Mouse (Mus musculus) gastrocnemius, postnatal 4 days (tissue): ENCODE measurements around the gene Stk32c. TPM values are rescaled to one million over a fixed set of nuclear protein-coding genes. Genes with fewer than 3 reads are reported as not detected.

ENCODE experiments used
- DNase-seq, 2 experiments: peaks; one replicate each; pipeline ENCODE4 v3.0.0; 2021 to 2022; ENCODE audit warnings: low spot score in 2 of 2, mixed read lengths in 2 of 2
- long read RNA-seq, 2 experiments: library from polyadenylated mRNA; stranded (forward); transcript quantifications; one replicate each; pipeline ENCODE4 v2.0.0; 2021
- total RNA-seq, 2 experiments: library from RNA; stranded (reverse); gene quantifications; 2 replicates each; pipeline ENCODE4 v1.2.3; 2021

Stk32c gene
- 1 to 10 TPM; 1.6 to 1.7 TPM for total RNA-seq
- long read RNA-seq, experiment 1, result 0 reads
- long read RNA-seq, experiment 2, partial matches to known transcripts, result 0 of 3 reads
- long read RNA-seq, experiment 2, other reads (novel, unspliced or antisense), result 2 of 3 reads

- DNase-seq, result peak; percentile 87 to 97
Observed at GRCm38 (mm10) chr7:139212754-139213745, at the start of gene Stk32c, which contains the start of gene Lrrc27. Gene Stk32c, minus strand, starts transcription at chr7:139213307. Gene Lrrc27, plus strand, starts transcription at chr7:139212988.

- DNase-seq, result no peak
Observed at GRCm38 (mm10) chr7:139257752-139258542, 44.8 kb upstream of the Stk32c start.

GRCm38 (mm10) chr7:139254626-139255025 lies 41.5 kb upstream of the Stk32c start:
- no peak for DNase-seq

- DNase-seq, result no peak
Observed at GRCm38 (mm10) chr7:139253462-139253861, 40.4 kb upstream of the Stk32c start.

GRCm38 (mm10) chr7:139252986-139253385 lies 39.9 kb upstream of the Stk32c start:
- no peak for DNase-seq

- no peak for DNase-seq
Observed at GRCm38 (mm10) chr7:139252566-139252965, 39.5 kb upstream of the Stk32c start.

GRCm38 (mm10) chr7:139251881-139252301 lies 38.8 kb upstream of the Stk32c start:
- peak in 1 of 2 experiments; percentile 77 for DNase-seq

GRCm38 (mm10) chr7:139249406-139250210 lies 36.5 kb upstream of the Stk32c start:
- no peak for DNase-seq

- DNase-seq, result peak in 1 of 2 experiments; percentile 48
Observed at GRCm38 (mm10) chr7:139248615-139249405, 35.7 kb upstream of the Stk32c start.

GRCm38 (mm10) chr7:139247881-139248614 lies 34.9 kb upstream of the Stk32c start, which contains the start of gene Pwwp2b:
Gene Pwwp2b, plus strand, starts transcription at chr7:139248482.
- DNase-seq, result peak; percentile 56 to 77

- DNase-seq, result peak in 1 of 2 experiments; percentile 42
Observed at GRCm38 (mm10) chr7:139246931-139247880, 34.1 kb upstream of the Stk32c start.

GRCm38 (mm10) chr7:139246086-139246485 lies 33.0 kb upstream of the Stk32c start:
- DNase-seq, result peak in 1 of 2 experiments; percentile 52

- DNase-seq, result no peak
Observed at GRCm38 (mm10) chr7:139239432-139239831, 26.3 kb upstream of the Stk32c start.

GRCm38 (mm10) chr7:139235651-139236358 lies 22.7 kb upstream of the Stk32c start:
- no peak for DNase-seq

- DNase-seq, result peak in 1 of 2 experiments; percentile 58
Observed at GRCm38 (mm10) chr7:139234426-139235188, 21.5 kb upstream of the Stk32c start.

GRCm38 (mm10) chr7:139233714-139234113 lies 20.6 kb upstream of the Stk32c start:
- DNase-seq, result peak; percentile 76 to 86
